Mouse (Mus musculus): Measurements from ENCODE around the gene Serpinb8. TPM values are rescaled to one million over a fixed set of nuclear protein-coding genes. Genes with fewer than 3 reads are reported as not detected.

The Serpinb8 gene
- total RNA-seq (2021), result 1 to 10 TPM; 3.7 to 4.7 TPM
- long read RNA-seq, experiment 1, result 0 reads
- long read RNA-seq, experiment 2, full-length matches to known transcripts, result 2 of 2 reads
- long read RNA-seq, experiment 2, partial matches to known transcripts, result 0 of 2 reads
- long read RNA-seq, experiment 2, other reads (novel, unspliced or antisense), result 0 of 2 reads

GRCm38 (mm10) chr1:107589691-107590470 lies at the start of gene Serpinb8:
Gene Serpinb8, plus strand, starts transcription at chr1:107590006.
- DNase-seq (ENCODE audit: low spot score in 2 of 2), result peak in 1 of 2 experiments; percentile 15

- DNase-seq (ENCODE audit: low spot score in 2 of 2), result no peak
These were observed 30.3 kb upstream of the Serpinb8 start for GRCm38 (mm10) chr1:107559494-107559893.

DNA sequence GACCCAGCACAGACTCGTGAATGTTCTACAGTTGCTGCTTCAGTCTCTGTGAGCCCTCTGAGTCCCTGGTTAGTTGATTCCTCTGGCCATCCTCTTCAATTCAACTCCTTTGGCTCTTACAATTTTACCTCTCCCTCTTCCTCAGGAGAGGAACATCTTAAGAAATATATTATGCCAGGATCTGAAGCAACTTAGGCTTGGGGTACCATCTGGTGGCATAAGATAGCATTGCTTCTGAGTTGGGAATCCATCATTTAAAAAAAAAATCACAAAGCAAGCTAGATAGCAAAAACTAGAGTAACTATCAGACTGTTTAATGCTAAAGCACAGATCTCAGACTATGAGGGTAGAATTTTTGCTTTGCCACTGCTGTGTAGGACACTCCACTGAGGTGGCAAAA lies 27.7 kb upstream of the Serpinb8 start:
- no peak for DNase-seq (ENCODE audit: low spot score in 2 of 2)

GRCm38 (mm10) chr1:107565644-107566043 lies 24.2 kb upstream of the Serpinb8 start:
- DNase-seq (ENCODE audit: low spot score in 2 of 2), result no peak

DNA sequence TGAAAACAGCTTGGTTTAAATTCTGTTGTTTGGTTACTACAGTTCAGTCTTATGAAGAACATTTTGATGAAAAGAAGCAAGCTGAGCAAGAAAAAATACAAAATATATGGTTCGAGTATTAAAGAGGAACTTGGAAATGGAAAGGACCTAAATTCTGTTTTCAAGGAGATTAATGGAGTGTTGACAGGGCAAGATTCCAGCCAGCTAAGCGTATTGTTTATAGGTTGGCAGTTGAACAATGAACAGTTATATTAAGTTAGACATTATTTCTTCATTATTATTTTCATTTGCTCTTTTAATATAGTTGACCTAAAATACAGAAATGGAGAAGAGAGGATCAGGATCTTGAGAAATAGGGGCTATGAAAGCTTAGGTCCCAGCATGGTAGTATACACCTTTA lies 13.7 kb upstream of the Serpinb8 start:
- no peak for DNase-seq (ENCODE audit: low spot score in 2 of 2)

GRCm38 (mm10) chr1:107577514-107577913 lies 12.3 kb upstream of the Serpinb8 start:
- no peak for DNase-seq (ENCODE audit: low spot score in 2 of 2)

DNA sequence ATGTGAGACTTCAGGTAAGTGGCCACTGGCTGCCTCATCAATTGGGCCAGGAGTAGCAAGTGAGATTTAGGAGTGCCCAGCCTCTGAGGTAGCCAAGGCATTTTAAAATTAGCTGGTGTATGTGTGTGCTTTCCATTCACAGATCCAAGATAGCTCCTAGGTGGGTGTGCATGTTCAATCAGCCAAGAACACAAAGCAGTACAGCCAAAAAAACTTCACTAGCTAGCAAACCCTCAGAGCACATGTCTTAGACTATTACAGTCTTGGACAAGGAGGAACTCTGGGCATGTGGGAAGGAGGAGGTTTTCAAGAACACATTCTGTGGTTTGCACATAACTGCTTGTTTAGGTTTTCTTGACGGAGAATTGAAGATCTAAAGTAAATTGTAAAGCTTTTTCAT lies 8.6 kb upstream of the Serpinb8 start:
- no peak for DNase-seq (ENCODE audit: low spot score in 2 of 2)

DNA sequence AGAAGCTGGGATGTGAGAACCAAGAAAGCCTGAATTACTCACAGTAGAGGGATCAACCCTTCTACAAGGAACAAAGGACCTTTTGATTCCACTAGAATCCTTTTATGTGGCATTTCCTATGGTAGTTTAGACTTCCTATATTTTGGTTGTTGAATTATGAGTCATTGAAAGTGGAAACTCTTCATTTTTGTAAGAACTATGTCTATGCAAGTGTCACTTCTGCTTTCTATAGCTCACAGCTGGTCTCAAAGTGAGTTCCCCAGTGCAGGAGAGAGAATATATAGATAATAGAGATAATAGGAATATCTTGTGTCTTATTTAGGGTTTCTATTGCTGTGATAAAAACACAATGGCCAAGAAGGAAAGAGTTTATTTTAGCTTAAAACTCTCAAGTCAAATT lies 6.9 kb upstream of the Serpinb8 start:
- no peak for DNase-seq (ENCODE audit: low spot score in 2 of 2)

DNA sequence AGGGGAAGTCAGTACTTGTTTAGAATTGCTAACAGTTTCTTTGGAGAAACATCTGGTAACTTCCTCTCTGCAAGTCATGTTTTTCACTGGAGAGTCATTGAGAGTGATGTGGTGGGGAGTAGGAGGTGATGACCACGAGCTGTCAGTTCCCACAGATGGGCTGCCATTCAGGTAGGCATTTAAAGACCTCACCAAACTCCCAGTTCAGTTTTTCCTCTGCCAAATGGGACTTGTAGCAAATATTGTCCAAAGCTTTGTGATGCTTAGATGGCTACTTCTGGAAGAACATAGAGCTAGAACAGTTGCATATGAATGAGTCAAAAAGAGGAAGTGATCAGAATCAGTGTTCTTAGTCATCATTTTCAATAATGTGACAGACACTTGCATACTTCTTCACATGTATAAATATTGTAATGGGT lies 5.8 kb upstream of the Serpinb8 start:
- DNase-seq (ENCODE audit: low spot score in 2 of 2), result no peak

DNA sequence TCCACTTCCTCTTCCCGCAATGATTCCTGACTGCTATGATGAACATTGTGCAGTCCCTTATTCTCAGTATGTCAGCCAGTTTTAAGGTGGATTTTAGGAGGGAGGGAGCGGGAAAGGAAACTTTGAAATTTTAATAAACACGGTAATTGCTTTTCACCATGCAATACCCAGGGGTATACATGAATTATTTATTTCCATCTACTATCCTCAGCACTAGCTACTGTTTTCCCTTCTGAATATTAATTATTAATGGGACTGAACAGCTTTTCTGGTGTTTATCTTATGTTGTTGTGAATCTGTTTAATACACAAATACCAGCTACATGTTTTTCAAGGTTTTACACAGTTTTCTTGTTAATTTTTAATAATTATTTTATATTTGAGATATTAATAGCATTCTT lies 4.9 kb upstream of the Serpinb8 start:
- no peak for DNase-seq (ENCODE audit: low spot score in 2 of 2)

DNA sequence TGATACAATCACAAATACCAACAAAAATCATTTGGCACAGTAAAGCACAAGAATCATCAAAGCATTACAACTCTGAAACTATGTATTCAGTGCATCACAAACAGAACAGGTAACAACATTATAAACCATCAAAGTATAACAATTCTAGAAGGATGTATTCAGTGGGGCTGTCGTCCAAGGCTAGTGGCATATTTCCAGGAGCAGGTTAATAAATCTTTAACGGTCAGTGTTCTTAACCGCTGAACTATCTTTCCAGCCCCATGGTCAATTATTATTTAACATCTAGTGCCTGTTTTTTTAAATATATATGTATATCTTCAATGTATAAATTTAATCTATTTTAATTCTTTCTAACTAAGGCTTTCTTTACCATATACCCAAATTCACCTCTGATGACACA lies 3.6 kb upstream of the Serpinb8 start:
- DNase-seq (ENCODE audit: low spot score in 2 of 2), result no peak

DNA sequence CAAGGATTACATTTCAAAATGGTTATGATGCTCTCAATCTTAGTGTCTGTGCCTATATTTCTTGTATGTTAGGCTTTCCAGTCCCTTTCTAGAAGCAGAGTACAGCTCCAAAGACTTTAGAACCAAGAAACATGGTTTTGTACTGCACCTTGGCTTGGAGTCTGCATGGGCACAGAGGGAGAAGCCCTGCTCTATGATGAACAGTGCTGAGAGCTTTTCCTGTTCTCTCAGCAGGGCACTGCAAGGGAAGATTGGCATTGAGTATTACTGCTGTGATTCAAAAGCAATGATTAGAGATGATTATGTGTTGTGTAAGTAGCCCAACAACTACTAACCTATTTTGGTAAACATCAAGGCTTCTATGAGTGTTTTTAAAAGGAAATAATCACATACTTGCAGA lies 1.6 kb upstream of the Serpinb8 start:
- DNase-seq (ENCODE audit: low spot score in 2 of 2), result no peak

- no peak for DNase-seq (ENCODE audit: low spot score in 2 of 2)
These were observed 1.2 kb upstream of the Serpinb8 start for GRCm38 (mm10) chr1:107588642-107589041.

DNA sequence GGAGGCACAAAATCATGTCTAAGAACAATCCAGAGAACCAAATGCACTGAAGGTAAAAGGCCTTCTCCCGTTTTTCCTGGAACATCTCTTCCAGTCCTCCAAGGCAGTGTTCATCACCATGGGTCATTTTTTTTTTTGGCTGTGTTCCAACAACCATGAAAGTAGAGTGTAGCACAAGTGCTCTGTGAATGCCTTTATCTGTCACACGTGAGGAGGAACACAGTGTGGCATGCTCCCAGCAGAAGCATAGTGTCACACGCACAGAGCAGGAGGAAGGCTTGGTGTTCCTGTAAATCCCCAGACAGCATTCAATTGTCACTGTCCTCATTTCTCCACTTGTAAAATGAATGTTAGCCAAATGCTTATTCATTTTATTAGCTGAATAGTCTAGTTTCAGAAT lies 2.8 kb downstream of the Serpinb8 start:
- DNase-seq (ENCODE audit: low spot score in 2 of 2), result no peak

GRCm38 (mm10) chr1:107593469-107593868 lies 3.7 kb downstream of the Serpinb8 start:
- DNase-seq (ENCODE audit: low spot score in 2 of 2), result no peak

GRCm38 (mm10) chr1:107596874-107597273 lies 7.1 kb downstream of the Serpinb8 start:
- DNase-seq (ENCODE audit: low spot score in 2 of 2), result no peak

GRCm38 (mm10) chr1:107598476-107598875 lies 8.7 kb downstream of the Serpinb8 start:
- DNase-seq (ENCODE audit: low spot score in 2 of 2), result no peak

- no peak for DNase-seq (ENCODE audit: low spot score in 2 of 2)
These were observed 19.1 kb downstream of the Serpinb8 start for GRCm38 (mm10) chr1:107608942-107609341.

- DNase-seq (ENCODE audit: low spot score in 2 of 2), result no peak
These were observed 24.3 kb downstream of the Serpinb8 start for GRCm38 (mm10) chr1:107614087-107614486.

DNA sequence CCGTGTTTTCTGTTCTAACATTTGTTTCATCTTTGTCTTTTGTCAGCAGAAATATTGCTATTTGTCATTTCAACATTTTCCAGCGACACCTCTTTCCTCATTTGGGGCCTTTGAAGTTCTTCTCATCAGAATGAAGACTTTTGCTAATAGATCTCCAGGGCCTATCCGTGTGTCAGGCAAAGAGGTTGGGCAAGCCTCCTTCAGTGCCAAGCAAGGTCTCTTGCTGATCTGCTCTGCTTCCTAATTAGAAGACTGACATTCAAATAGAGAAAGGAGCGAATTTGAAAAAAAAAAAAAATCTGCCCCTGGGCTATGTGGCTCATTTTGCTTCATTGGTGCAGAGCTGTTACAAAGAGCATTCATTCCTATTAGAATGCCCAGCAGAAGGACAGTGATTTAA lies 32.2 kb downstream of the Serpinb8 start:
- DNase-seq (ENCODE audit: low spot score in 2 of 2), result no peak

DNA sequence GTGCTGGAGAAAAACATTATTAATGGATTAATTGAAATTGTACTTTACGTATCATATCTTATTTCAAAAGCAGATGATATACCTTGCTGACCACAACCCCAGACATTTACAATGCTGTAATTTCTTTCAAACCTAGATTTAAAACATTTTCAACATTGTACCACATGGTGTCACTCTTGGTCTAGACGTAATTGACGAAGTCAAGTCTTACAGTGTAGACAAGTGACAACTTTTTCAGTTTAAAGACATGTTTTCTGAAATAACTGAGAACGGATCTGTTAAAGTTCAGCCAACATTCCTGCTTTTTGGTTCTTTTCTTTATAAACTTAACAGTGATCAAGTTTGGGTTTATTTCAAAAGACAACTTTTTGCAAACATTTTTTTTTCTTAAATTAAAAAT lies 46.1 kb downstream of the Serpinb8 start:
- no peak for DNase-seq (ENCODE audit: low spot score in 2 of 2)

- no peak for DNase-seq (ENCODE audit: low spot score in 2 of 2)
These were observed 48.2 kb downstream of the Serpinb8 start for GRCm38 (mm10) chr1:107638056-107638455.

GRCm38 (mm10) chr1:107638459-107638858 lies 48.7 kb downstream of the Serpinb8 start:
- DNase-seq (ENCODE audit: low spot score in 2 of 2), result no peak

Data from adrenal gland, postnatal 4 days (tissue).